Mouse (Mus musculus): ENCODE measurements around the gene Tomt.

The Tomt gene

DNA sequence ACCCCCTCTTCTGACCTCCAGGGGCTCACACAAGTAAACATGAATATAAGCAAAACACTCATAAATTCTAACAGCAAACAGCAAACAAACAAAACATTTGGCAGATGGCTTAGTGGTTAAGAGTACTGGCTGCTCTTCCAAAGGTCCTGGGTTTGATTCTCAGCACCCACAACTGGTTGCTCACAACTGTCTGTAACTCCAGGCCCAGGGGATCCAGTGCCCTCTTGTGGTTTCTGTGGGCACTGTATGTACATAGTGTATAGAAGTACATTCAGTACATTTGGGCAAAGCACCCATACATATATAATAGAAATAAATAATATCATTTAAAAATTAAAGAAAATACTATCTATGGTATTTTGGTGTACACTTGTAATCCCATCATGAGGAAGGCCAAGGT is 3.3 kb downstream of the Tomt start:
- peak; percentile 35 for DNase-seq (ENCODE audit: low read depth, low spot score)

- DNase-seq (ENCODE audit: low read depth, low spot score), result no peak
Measured at GRCm38 (mm10) chr7:101901969-101902368, 4.2 kb downstream of the Tomt start.

DNA sequence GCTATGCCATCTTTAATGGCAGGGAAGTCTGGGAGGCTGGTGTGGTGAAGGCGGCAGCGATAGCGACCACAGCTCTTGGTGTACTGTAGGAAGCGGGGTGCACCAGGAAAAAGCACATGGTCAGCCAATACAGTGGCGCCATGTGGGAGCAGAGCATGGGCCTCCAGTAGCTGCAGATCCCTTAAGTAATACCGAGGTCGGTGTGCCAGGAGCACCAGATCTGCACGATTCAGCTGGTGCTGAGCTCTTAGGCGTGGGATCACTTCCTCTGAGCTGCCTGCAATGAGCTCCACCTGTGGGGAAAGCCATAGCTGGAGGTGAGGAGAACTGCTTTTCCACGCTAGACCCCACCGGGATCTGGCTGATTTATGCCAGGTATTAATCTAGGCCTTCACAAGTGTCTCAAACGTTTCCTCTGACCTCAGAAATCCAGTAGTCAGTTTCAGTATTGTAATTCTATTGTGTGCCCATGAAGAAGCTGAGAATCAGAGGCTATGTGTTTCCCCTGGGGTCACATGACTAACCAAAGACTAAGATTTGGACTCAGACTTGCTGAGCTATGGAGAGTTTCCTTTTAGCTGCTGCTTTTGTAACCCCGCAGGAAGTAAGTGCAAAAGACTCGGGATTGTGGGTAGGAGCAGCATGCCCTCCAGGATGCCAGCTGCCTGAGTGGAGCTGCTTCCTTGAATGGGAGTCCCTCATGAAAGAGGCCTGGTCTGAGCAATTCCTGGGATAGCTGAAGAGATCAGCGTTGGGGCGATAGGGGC is 5.6 kb downstream of the Tomt start:
- no peak for DNase-seq (ENCODE audit: low read depth, low spot score)

- peak; percentile 99 for DNase-seq (ENCODE audit: low read depth, low spot score)
Measured at GRCm38 (mm10) chr7:101896104-101897066, 9.8 kb downstream of the Tomt start.

- DNase-seq (ENCODE audit: low read depth, low spot score), result no peak
Measured at GRCm38 (mm10) chr7:101895695-101896094, 10.5 kb downstream of the Tomt start.

DNA sequence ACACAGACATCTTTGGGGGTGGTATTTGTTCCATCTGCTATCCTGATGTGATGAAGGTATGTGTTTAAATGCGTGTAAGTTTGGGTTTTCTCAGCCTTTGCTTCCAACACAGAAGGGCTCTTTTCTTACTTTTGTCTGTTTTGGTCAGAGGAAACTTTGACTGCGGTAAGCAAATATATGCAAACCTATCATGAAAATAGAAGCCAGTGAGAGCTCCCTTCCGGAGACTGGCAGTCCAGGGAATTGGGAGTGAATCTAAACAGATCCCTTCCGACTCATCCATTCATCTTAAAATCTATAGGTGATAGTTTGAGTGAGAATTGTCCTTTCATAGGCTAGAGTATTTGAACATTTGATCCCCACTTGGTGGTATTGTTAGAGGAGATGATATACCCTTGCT is 17.7 kb downstream of the Tomt start:
- no peak for DNase-seq (ENCODE audit: low read depth, low spot score)

DNA sequence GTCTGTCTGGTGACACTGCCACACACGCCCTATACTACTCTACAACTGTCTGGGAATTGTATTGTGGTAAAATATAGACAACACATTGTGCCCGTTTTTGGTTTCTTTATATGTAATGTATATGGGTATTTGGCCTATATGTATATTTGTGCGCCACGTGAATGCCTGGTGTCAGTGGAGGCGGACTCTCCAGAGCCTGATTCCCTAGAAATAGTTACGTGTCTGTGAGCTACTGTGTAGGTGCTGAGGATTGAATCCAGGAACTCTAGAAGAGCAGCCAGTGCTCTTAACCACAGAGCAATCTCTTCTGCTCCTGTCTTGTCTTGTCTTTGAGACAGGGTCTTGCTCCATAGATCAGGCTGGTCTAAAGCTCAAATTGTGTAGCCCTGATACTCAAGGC is 19.9 kb downstream of the Tomt start:
- no peak for DNase-seq (ENCODE audit: low read depth, low spot score)

- DNase-seq (ENCODE audit: low read depth, low spot score), result no peak
Measured at GRCm38 (mm10) chr7:101884160-101884559, 22.0 kb downstream of the Tomt start.

DNA sequence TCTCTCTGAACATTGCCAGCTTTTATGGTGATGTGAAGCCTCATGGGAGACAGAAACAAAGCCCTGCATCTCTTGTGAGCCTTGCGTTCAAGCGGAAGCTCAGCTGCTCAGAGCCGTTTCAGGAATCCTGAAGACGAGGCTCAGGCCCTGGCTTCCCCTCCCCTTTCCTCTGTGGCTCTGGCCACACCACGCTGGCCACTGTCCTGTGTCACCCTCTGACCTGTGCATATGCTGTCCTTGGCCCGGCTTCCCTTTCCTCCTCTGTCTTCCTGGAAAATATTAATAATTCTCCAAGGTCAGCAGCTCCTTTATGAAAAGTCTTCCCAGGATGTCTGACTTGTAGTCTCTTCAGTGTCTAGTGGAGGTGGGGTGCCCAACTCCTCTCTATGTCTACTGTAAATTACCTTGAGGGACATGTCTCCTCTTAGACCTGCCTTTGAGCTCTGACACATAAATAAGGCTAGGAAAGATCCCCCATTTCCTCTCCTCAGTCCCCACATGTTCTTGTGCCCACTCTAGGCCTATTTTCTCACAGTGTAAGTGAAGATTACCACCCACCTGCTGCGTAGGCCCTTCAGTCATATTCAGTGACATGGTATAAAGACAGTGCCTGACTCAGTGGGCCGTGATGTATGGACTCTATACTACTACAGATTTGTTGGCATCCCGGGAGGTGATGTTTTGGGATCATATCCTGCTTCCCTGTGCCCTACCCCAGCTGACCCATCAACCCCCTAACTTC is 23.6 kb downstream of the Tomt start:
- DNase-seq (ENCODE audit: low read depth, low spot score), result no peak

- DNase-seq (ENCODE audit: low read depth, low spot score), result no peak
Measured at GRCm38 (mm10) chr7:101880855-101881254, 25.3 kb downstream of the Tomt start.

GRCm38 (mm10) chr7:101875978-101876377 is 30.2 kb downstream of the Tomt start:
- no peak for DNase-seq (ENCODE audit: low read depth, low spot score)

DNA sequence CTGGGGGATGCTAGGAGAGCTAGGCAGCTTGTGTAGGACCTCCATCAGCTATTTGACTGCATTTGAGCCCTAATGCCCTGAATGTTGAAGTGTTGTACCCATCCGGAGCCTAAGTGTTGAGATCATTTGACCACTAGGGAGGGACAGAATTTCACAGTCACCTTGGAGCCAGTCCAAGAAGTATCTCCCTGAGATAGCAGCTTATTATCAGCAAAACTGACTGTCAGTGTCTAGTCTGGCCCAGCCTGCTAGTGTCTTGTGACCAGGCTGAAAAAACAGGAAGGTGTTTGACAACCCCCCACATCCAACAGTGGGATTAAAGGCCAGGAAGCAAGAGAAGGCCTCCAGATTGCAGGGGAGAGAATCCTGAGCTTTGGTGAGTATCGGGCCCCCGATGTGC is 34.9 kb downstream of the Tomt start:
- DNase-seq (ENCODE audit: low read depth, low spot score), result no peak

GRCm38 (mm10) chr7:101870629-101871028 is 35.5 kb downstream of the Tomt start, which contains the start of gene Folr1:
Folr1 (minus strand) TSS chr7:101870788.
- DNase-seq (ENCODE audit: low read depth, low spot score), result no peak

GRCm38 (mm10) chr7:101869163-101869500 is 37.0 kb downstream of the Tomt start:
- DNase-seq (ENCODE audit: low read depth, low spot score), result peak; percentile 82

DNA sequence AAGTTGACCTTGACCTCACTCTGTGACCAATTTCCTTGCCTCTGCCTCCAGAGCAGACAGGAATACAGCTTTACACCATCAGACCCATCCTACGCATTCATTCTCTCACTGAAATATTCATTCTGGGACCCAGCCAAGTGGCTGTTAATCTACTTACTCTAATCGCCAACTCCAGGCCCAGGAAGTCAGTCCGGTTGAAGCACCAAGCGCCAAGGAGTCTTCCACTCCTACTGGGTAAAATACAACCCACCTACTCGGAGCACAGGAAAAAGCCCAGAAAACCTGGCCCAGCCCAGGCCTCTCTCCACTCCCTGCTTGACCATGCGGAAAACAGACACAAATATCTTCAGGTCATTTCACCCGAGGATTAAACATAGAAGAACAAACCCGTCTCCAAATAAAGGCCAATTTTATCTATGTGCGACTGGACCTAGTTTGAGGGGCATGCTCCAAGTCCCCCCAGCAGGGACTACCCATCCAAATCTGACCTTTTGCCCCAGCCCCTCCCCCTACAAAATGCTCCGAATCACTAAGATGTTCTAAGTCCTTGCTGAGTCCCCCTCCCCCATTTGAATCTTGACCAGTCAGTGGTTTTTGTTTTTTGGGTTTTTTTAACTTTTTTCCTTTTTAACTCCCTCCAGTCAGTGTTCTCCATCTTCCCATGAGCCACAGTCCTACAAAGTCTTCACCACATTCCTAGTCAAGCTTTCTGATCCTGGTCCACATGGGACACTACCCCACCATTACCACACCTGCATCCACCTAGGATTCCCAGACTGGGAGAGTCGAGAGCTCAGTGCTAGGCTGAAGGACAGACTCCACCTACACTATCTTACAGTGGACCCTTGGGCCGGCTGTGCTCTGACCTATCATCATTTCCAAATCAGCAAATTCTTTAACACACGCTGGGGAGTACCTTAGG is 37.7 kb downstream of the Tomt start:
- DNase-seq (ENCODE audit: low read depth, low spot score), result peak; percentile 55

GRCm38 (mm10) chr7:101867482-101867881 is 38.7 kb downstream of the Tomt start:
- no peak for DNase-seq (ENCODE audit: low read depth, low spot score)

DNA sequence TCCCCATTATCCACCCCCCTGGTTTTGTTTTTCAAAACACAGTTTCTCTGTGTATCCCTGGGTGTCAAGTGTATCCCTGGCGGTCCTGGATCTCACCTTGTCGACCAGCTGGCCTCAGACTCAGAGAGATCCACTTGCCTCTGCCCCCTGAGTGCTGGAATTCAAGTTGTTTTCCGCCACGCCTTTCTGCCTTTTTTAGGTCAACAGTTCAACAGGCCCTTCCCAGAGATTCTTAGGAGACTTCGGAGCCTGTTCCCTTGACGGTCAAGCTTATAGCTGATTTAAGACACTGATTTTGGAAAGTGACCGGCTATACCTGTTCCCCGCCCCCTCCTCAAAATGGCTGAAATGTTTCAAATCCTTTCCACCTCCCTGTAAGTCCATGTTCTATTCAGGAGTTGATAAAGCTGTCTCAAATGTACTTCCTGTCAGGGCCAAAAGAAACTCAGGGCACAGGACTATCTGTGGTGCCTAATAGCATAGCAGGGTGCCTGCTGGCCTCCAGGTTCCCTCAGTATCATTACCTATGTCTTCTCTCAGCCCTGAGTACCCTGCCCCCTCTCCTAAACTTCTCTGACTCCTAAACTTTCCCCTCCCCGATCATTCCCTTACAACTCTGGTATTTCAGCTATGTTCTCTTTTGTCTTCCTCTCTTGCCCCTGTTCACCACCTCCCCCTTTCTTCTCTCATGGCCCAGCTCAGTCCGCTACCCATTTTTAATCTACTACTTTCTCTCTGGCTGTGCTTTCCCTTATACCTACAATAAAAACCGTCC is 39.5 kb downstream of the Tomt start:
- DNase-seq (ENCODE audit: low read depth, low spot score), result peak; percentile 85

DNA sequence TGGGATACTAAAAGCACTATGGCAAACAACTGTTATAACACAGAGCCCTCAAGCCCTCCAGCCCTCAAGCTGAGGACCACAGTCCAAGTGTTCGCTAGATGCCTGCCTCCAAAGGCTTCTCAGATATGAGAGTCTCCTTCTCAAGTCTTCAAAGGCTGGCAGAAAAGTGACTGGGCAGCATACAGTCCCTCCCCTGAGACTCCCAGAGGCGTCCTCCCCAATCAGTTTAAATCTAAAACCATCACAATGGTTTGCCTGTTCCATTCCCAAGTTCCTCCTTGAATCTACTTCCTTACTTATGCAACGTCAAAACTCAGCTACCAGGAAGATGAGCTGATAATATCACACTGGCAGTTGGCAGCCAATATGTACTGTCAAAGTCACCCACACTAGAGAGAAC is 42.7 kb downstream of the Tomt start, which contains the start of gene Anapc15:
Anapc15 (plus strand) TSS at position 301 of the 400 bp plus-strand sequence.
- no peak for DNase-seq (ENCODE audit: low read depth, low spot score)

DNA sequence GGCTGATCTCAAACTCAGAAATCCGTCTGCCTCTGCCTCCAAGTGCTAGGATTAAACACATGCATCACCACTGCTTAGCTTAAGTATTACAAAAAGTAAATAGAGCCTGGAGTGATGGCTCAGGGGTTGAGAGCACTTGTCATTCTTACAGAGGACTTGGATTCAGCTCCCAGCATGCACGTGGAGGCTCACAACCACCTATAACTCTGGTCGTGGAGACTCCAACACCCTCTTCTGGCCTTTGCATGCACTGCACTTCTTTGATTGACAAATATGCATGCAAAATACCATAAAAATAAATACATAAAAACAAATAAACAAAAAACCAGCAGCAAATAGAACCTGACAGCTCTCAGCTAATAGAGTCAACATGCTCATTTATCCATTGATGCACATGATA is 43.9 kb downstream of the Tomt start:
- DNase-seq (ENCODE audit: low read depth, low spot score), result peak; percentile 59

DNA sequence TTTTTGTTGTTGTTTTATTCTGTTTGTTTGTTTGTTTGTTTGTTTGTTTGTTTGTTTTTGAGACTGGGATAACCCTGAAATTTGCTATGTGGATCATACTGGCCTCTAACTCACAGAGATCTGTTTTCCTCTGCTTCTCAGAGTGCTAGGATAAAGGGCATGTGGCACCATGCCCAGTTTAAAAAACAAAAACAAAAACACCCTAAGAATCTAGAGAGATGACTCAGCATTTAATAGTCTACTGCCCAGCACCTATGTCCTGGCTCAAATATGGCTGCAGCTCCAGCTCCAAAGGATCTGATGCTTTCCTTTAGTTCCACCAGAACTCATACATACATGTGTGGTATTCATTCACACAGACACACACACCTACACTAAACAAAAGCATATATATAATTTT is 45.2 kb downstream of the Tomt start:
- no peak for DNase-seq (ENCODE audit: low read depth, low spot score)
